Mouse (Mus musculus) E14TG2a.4 (cell line): ENCODE measurements around the gene Shisa8.
A peak's percentile ranks its signal among the peaks of the same experiment; 100 is the strongest.

ENCODE experiments used
- CTCF ChIP-seq: conservative IDR thresholded peaks from 2 replicates; pipeline ENCODE4 v1.5.1; 2014; ENCODE audit warnings: low read length
- NANOG ChIP-seq: IDR thresholded peaks from 2 replicates; pipeline ENCODE4 v1.6.1; 2014; ENCODE audit warnings: borderline replicate concordance, low read length, mixed read lengths

DNA sequence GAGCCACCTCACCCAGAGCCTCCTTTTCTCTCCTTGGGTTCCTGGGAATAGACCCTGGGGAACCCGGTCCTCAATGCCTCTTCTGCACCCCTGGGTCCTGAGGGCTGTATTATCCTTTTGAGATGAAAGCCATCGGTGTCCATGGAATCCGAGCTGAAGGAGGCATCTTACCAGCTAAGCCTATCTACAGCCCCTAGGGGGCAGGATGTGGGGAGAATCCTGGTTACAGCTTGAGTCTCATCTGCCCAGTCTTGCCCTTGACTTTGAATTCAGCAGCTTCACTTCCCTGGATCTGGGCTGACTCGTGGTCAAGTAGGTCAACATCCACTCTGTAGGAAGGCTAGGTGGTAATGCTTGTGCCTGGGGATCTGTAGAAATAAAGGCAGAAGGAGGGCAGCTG, 42.6 kb upstream of the Shisa8 start:
- peak; percentile 60 for TF ChIP-seq CTCF
- TF ChIP-seq NANOG, result no peak
